Mouse (Mus musculus) hindlimb bud, embryonic 11.5 days (tissue): Measurements from ENCODE around the gene Unc13b.
"Not testable (repeated sequence)": the region's sequence is repeated elsewhere in the genome, so short reads cannot be mapped to it uniquely, and the experiment has no call there.

Experiments
- DNase-seq: peaks from one replicate; pipeline ENCODE4 v3.0.0-alpha.2; 2012; ENCODE audit warnings: low read depth, low spot score; ENCODE audit errors: extremely low spot score

The Unc13b gene

GRCm38 (mm10) chr4:43089950-43090349 is 31.2 kb downstream of the Unc13b start:
- DNase-seq: no peak

GRCm38 (mm10) chr4:43091183-43091582 is 32.4 kb downstream of the Unc13b start:
- no peak for DNase-seq

GRCm38 (mm10) chr4:43113491-43113890 is 54.7 kb downstream of the Unc13b start:
- no peak for DNase-seq

DNA sequence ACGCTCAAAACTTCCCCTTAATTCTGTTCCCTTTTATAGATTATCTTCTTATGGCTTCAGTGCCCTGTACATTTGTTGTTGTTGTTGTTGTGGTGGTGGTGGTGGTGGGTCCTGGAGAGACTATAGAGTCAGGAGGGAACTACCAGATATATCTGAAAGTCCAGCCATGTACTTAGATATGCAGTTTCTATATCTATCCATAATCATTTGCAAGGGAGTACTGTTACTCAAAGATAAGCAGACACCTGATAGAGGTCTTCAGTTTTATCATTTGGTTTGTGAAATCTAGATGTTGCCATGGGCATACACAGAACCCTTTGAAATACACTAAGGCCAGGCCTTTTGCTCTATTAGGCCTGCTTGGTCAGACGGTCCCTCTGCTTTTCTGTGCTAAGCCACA is 55.8 kb downstream of the Unc13b start:
- DNase-seq: no peak

GRCm38 (mm10) chr4:43114946-43115345 is 56.2 kb downstream of the Unc13b start:
- peak; percentile 2 for DNase-seq

DNA sequence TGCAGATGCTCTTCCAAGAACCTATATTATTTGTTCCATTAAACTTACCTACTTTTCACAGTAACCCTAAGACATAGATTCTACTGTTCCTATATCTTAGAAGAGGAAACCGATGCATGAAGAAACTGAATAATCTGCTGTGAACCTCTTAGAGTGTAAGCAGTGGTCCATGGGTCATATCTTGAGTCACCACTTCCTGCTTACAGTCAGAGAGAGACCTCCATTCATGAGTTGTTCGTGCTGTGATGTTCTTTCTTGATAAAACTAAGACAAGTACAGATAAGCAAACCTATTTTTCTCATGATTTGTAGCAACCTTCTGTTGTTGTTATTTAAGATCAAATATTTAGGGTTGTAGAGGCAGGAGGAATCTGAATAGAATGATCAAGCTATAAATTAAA is 57.5 kb downstream of the Unc13b start:
- no peak for DNase-seq

- no peak for DNase-seq
Observed at GRCm38 (mm10) chr4:43129750-43130149, 71.0 kb downstream of the Unc13b start.

DNA sequence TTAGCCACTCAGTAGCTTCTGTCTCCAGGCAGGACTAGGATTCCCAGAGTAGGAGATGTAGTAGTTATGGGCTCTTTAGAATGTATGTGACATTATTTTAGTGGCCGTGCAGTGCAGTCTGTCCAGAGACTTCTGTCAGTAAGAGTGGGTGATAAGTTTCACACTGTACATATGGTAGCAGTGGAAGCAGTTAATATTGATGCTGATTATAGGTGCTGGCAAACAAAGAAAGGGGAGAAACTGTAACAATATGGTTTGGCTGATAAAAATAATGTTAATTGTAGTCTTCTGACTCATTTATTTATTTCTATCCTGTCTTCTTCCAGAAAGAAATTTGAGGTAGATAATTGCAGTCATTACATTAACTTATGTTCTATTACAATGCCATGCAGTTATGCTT is 83.9 kb downstream of the Unc13b start:
- DNase-seq: no peak

- DNase-seq: not testable (repeated sequence)
Observed at GRCm38 (mm10) chr4:43152413-43152812, 93.7 kb downstream of the Unc13b start.

GRCm38 (mm10) chr4:43160045-43160444 is 101.3 kb downstream of the Unc13b start:
- DNase-seq: no peak

DNA sequence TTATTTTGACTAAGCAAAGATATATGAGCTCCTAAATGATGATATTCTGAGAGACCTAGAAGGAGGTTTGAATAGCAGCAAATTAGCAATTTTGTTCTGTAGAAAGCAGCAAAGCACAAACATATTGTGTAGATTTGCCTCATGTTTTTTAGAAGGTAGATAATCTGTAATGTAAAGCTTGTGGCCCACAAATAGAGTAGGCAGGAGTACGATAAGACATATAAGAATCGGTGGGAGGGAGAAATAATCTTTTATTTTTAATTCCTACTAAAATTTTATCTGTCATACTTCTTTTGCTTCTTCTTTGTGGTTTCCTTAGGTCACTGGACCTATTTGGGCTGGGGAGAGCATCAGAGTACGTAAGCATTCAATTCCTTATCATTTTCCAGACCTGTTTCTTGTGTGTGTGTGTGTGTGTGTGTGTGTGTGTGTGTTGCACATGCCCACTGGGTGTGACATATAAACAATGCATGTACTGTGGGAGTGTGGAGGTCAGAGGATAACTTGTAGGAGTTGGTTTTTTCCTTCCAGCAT is 102.4 kb downstream of the Unc13b start:
- DNase-seq: no peak

- DNase-seq: no peak
Observed at GRCm38 (mm10) chr4:43163205-43163604, 104.5 kb downstream of the Unc13b start.

DNA sequence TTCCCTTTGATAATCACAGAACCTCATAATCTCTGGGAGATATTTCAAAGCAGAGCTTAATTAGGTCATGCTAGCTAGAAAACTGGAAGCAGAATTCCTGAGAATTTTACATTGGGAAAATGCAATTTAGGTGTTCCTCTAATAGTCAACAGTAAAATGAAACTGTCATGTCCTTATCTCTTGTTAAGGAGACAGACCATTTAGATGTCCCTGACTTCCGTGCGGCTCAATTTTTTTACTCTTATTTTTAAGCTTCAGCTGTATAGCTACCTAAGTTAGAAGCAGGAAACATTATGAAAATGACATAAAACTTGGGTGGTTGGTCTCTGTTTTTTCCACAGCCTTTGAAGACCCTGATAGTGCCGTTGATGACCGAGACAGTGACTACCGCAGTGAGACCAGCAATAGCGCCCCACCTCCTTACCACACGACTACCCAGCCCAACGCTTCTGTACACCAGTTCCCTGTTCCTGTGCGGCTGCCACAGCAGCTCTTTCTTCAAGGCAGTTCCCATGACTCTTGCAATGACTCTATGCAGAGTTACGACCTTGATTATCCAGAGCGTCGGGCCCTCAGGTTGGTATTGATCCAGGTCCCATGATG is 106.8 kb downstream of the Unc13b start:
- no peak for DNase-seq

DNA sequence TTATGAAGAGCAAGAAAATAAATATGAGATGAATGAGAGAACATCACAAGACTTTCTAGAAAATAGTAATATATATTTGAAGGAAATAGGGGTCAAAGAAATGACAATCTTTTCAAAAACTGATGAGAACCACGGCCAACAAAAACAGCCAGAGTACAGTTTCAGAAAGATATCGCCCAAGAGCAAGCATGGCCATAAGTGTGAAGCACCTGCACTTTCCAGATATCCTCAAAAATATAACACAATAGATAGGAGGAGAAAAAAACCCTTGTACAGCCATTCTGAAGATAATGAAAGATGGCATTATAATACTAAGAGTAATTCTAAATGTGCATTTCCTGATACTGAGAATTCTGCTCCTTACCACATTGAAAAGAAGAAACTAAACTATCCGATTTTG is 111.3 kb downstream of the Unc13b start:
- DNase-seq: no peak

DNA sequence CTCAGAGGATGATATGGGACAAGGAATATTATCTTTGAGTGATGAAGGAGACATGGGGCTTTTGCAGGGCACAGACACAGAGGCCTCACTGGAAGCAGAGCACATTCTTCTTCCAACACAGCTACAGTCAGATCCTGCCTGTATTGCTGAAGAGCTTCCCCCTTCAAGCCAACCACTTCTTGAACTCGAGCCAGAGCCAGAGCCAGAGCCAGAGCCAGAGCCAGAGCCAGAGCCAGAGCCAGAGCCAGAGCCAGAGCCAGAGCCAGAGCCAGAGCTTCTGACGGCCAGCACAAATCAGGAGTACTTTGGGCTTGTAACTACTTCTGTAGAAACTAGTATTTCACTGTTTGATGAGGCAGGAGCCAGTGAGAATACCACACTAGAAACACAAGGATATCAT is 118.4 kb downstream of the Unc13b start:
- no peak for DNase-seq

DNA sequence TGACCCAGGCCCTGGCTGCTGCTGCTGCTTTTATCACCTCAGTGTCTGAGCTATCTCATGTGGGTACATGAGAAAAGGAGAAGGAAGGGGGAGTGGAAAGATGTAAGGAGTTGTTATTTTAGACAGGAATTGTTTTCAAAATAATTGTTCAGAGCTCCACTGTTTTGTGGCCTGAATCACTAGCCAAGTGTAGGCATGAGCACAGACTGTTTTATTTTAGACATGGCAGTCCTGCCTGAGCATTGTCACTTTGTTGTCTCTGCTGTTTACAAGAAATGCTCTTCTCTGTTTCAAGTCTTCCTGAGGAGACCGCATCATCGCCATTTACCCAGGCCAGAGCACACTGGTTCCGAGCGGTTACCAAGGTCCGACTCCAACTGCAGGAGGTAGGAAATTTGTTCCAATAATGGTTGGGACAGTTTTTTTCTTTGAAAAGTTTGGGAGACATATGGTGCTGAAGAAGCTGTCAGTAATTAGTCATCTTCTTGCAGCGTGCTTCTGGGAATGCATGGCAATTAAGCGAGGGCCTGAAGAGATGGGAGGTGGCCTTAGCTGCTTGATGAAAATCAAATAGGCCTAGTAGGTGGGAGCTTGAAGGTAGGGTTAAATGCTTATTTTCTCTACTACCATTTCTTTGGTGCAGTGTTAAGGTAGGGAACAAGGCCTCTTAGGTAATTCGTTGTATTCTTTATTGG is 123.9 kb downstream of the Unc13b start:
- no peak for DNase-seq

DNA sequence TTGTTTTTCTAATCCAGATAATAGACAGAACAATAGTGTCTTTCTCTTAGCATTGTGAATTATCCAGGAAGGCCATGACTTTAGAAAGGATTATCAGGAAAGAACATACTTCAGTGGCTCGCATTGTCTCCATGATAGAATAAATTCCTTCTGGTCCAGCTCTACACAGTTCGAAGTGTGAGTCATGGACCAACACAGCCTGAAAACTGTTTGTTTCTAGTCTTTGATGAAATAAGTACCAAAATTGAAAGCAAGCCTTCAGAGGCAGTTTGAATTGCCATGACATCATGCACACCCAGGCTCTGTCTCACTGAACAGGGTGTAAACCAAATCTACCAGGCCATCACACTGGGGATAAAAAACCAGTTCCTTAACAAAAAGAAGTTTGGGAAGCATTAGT is 128.7 kb downstream of the Unc13b start:
- no peak for DNase-seq

- no peak for DNase-seq
Observed at GRCm38 (mm10) chr4:43189381-43189780, 130.6 kb downstream of the Unc13b start.

DNA sequence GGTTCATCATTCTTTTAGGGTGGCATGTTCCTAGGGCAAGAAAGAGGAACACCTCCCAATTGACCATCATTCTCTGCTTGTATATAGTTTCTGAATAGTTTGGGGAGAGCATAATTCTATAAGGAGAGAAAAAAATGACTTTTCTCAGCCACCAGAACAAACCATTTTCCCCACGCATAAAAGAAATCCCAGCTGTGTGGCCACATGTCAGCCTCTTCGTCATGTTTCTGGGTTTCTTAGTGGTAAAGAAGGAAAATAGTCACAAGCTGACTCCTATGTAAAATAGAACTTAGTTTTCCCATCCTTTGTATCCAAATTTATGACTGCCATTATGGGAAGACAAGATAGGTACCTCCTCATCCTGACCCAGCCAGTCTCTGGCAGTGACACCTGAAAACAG is 146.2 kb downstream of the Unc13b start:
- no peak for DNase-seq

- no peak for DNase-seq
Observed at GRCm38 (mm10) chr4:43205571-43205970, 146.8 kb downstream of the Unc13b start.

DNA sequence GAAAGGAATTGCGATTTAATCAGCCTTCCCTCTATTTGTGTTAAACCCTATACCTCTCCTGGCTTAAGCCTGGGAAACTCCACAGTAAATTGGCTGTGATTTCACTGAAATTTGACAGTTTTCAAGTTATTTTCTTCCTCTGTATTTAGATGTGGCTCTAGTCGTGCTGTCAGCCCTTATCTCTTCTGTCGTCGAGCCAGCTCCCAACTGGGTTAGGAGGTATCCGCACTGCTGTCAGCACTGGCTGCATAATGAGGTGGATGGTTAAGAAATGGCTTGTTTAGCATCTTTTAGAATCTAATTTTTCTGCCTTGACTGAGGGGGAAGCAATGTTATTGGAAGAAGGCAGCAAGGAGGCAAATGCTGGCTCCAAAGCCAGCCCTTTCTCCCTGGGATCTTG is 148.2 kb downstream of the Unc13b start:
- no peak for DNase-seq

GRCm38 (mm10) chr4:43209081-43209579 is 150.4 kb downstream of the Unc13b start:
- DNase-seq: no peak
